Mouse (Mus musculus) heart, embryonic 16.5 days (tissue): Measurements from ENCODE around the gene Rorb. TPM values are rescaled to one million over a fixed set of nuclear protein-coding genes. Genes with fewer than 3 reads are reported as not detected.

Experiments
- ATAC-seq: fragments of 200-750 bp; cut with Nextera tagmentation; replicated peaks from 2 replicates; pipeline ENCODE4 v1.8.0; 2017; ENCODE audit warnings: moderate number of reproducible peaks; ENCODE audit not compliant: insufficient read depth, low FRiP score; ENCODE audit errors: extremely low read depth
- H3K27ac ChIP-seq: fragments of 300-500 bp; sonication (generic); 2 replicates; pipeline ENCODE4 v1.5.1; 2014; ENCODE audit warnings: mild to moderate bottlenecking, low read length, control low read depth, moderate library complexity
- H3K27me3 ChIP-seq: fragments of 300-500 bp; sonication (generic); 2 replicates; pipeline ENCODE4 v1.6.1; 2014; ENCODE audit warnings: low read length, mixed read lengths; ENCODE audit not compliant: control insufficient read depth, insufficient read depth
- H3K36me3 ChIP-seq: fragments of 300-500 bp; sonication (generic); 2 replicates; pipeline ENCODE4 v1.6.1; 2014; ENCODE audit not compliant: control insufficient read depth, insufficient read depth
- H3K4me1 ChIP-seq: fragments of 300-500 bp; sonication (generic); 2 replicates; pipeline ENCODE4 v1.6.1; 2014; ENCODE audit warnings: low read length, mixed read lengths; ENCODE audit not compliant: control insufficient read depth, insufficient read depth
- H3K4me2 ChIP-seq: fragments of 300-500 bp; sonication (generic); 2 replicates; pipeline ENCODE4 v1.6.1; 2014; ENCODE audit warnings: low read depth, mild to moderate bottlenecking, control low read depth, low read length
- H3K4me3 ChIP-seq: fragments of 300-500 bp; sonication (generic); 2 replicates; pipeline ENCODE4 v1.5.1; 2014; ENCODE audit warnings: mild to moderate bottlenecking, control low read depth, low read length
- H3K9ac ChIP-seq: fragments of 300-500 bp; sonication (generic); 2 replicates; pipeline ENCODE4 v1.6.1; 2014; ENCODE audit warnings: low read length, control low read depth
- H3K9me3 ChIP-seq: fragments of 300-500 bp; sonication (generic); replicated peaks from 2 replicates; pipeline ENCODE4 v1.6.1; 2016; ENCODE audit warnings: low read length; ENCODE audit not compliant: control insufficient read depth
- WGBS: fragments of 180-500 bp; shearing (Covaris S2); extraction: QIAGEN DNeasy Blood & Tissue Kit; methylation state at CpG from one replicate; pipeline ENCODE4 v1.1.7; 2014; 5-methylcytosine and 5-hydroxymethylcytosine counted together
- polyA plus RNA-seq: library from polyadenylated mRNA; unstranded; fragments of >200 nt; fragmentation: Nextera tagmentation; extraction: Ambion mirVana; gene quantifications from 2 replicates; pipeline ENCODE4 v1.2.1, GENCODE M21; 2015

The Rorb gene
- polyA plus RNA-seq, 1 experiment from 2014 or later: 0.29 TPM

DNA sequence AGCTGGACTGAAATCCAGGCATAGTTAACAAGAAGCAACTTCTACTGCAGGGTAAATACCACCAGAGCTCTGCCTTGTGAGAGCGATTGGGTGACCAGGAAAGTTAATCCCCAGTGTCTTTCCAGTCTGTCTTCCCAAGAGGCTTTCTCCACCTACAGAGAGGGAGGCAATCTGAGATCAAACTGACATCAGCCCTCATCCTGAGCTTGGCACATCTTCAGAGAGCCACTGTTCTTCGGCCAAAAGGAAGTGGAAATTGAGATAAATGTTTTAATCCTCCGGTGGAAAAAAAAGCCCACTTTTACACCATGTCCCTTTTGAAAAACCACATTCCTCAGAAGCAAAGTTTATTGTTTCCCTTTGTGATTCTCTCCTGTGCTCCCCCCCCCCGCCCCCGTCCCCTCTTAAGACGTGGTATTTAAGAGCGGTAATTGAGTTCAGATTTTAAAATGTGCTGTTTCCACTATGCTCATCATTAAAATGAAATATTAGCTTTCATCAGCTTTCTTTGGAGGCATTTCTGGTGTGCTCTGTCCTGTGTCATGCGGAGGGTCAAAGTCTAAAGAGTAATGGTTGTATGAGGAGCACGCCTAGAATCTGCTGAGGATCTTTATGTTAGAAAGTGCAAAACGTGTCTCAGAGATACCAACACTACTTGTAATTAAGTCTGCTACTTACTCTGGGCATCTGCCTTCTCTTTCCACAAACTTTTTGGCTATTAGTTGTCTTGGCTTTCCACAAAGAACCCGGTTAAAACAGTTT lies 223.2 kb downstream of the Rorb start:
- no peaks in the 10 kb centered on the region for H3K36me3 ChIP-seq
- H3K9me3 ChIP-seq: no peaks in the 10 kb centered on the region
- H3K4me1 ChIP-seq: 0 out of 2 replicates have a peak, but pooled peaks cover 4% of the 10 kb centered on the region
- no peak for ATAC-seq
- 55% methylated on average over 11 of the region's 11 CpGs for WGBS
- no peak overlapping the region for H3K4me3 ChIP-seq
- no peak overlapping the region for H3K9ac ChIP-seq
- no peaks in the 10 kb centered on the region for H3K27me3 ChIP-seq
- no peak overlapping the region for H3K27ac ChIP-seq
- no peak overlapping the region for H3K4me2 ChIP-seq

DNA sequence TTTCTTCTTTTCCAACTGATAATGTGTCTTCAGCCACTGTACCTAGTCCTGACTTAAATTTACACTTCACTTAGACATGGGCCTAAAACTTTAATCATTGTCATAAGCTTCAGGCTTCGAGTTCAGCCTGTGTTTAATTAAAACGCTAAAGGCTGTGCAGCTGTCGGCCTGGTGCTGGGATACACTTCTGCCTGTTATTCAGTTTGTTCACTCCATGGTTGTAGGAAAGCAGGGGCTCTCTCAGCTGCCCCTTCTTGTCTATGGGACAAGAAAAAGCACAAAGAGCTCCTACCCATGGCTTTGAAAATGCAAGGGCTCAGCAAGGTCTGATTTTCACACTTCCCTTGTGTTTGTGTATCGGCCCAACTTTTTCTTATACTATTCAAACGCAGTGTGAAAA lies 229.8 kb downstream of the Rorb start:
- 80% methylated on average over 5 of the region's 5 CpGs for WGBS
- no peaks in the 10 kb centered on the region for H3K27me3 ChIP-seq
- H3K4me2 ChIP-seq: no peak overlapping the region
- no peak overlapping the region for H3K9ac ChIP-seq
- H3K36me3 ChIP-seq: no peaks in the 10 kb centered on the region
- no peaks in the 10 kb centered on the region for H3K4me1 ChIP-seq
- no peak overlapping the region for H3K4me3 ChIP-seq
- no peak for ATAC-seq
- no peak overlapping the region for H3K27ac ChIP-seq
- H3K9me3 ChIP-seq: no peaks in the 10 kb centered on the region
